Mouse (Mus musculus): ENCODE data around the gene Wls. TPM values are rescaled to one million over a fixed set of nuclear protein-coding genes. Genes with fewer than 3 reads are reported as not detected.

Gene Wls
- polyA plus RNA-seq, 1 experiment = 3.1 TPM

DNA sequence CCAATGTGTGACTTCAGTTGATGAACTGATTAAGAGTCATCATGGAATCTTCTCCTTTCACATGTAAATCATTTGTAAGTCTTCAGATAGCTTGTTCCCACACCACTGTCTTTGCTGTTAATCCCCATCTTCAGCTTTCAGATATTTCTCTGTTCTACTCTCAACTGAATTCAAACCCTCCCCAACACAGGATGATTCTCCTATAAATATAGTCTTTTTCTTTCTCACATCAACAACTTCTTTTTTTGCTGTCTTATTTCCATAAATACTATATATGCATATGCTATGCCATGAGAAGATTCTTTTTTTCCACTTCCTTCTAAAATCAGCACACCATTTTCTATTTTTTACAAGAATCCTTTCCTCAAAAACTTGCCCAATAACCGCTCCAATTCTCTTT, 67.9 kb downstream of the Wls start:
- WGBS = 95% methylated on average over 1 of the region's 1 CpGs
- H3K36me3 ChIP-seq (ENCODE audit: control insufficient read depth, insufficient read depth, low read length) = peaks cover 7% of the 10 kb centered on the region; the same call in 1 of the 2 replicates
- no peaks in the 10 kb centered on the region for H3K27me3 ChIP-seq (ENCODE audit: control insufficient read depth, insufficient read depth, low read length)
- TF ChIP-seq CTCF (IDR thresholded peaks at IDR 0.05; ENCODE audit: extremely low read depth, insufficient read length, insufficient replicate concordance, low read depth, low read length) (no peak), POLR2A (IDR thresholded peaks at IDR 0.05; ENCODE audit: low read depth, low read length) (no peak)
- no peak overlapping the region for H3K27ac ChIP-seq (ENCODE audit: insufficient read depth, low read depth, low read length)
- H3K4me1 ChIP-seq (ENCODE audit: control insufficient read depth, insufficient read depth, insufficient read length, low read length) = no peaks in the 10 kb centered on the region
- no peak overlapping the region for H3K4me3 ChIP-seq (ENCODE audit: low read depth, low read length)

DNA sequence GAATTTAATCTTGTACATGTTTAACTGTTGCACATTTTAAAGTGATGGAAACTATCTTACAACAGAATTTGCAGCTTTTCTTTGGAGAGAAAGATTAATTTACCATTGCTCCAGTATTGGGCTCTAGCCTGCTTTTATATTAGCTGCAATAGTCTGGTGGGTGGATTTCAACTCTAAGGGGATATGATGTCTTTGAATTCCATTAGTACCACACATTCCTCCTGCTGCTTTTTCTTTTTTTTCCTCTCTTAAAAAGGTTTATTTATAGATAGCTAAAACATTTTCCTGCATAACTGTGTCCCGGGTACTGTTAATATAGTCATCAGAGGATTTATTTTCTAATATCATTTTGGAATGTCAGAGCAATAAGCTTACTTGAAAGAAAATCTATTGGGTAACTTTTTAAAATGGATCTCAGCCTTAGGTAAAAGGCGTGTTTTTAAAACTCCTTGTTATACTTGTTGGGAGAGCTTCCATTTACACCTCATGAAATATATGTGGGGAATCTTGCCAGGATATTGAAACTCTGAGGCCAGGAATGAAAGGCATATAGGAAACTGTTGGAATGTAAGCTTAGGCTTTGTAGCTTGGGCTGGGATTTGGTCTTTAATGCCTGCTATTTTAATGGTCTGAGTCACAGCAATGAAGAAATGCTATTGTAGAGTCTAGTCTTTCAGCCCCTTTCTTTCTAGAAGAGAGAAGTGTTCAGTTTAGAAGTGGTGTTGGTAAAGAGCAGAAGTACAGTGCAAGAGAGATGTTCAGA, 78.0 kb downstream of the Wls start:
- Histone ChIP-seq H3K4me1 (ENCODE audit: control insufficient read depth, insufficient read depth, insufficient read length, low read length) (no peaks in the 10 kb centered on the region), H3K4me3 (ENCODE audit: low read depth, low read length) (no peak overlapping the region), H3K36me3 (ENCODE audit: control insufficient read depth, insufficient read depth, low read length) (0 out of 2 replicates have a peak, but pooled peaks cover 6% of the 10 kb centered on the region), H3K27ac (ENCODE audit: insufficient read depth, low read depth, low read length) (no peak overlapping the region), H3K27me3 (ENCODE audit: control insufficient read depth, insufficient read depth, low read length) (no peaks in the 10 kb centered on the region)
- no peak for TF ChIP-seq POLR2A (IDR thresholded peaks at IDR 0.05; ENCODE audit: low read depth, low read length)
- WGBS = 84% methylated on average over 2 of the region's 2 CpGs

Other genes starting within 250 kb of the Wls start
- not detected in 2 replicates for gene Rpe65, start 240.5 kb upstream of the Wls start, polyA plus RNA-seq (2012; rRNA removed)